Mouse (Mus musculus): ENCODE data around the gene Pask.

GRCm38 (mm10) chr1:93342648-93343503 is at the start of gene Pask, which contains the start of gene Ppp1r7:
- TF ChIP-seq GATA1 (IDR thresholded peaks at IDR 0.05; ENCODE audit: borderline replicate concordance, low read length) (no peak), FLI1 (IDR thresholded peaks at IDR 0.05; ENCODE audit: low read length) (no peak)
